Mouse (Mus musculus) left cerebral cortex, postnatal 25 days (tissue): ENCODE measurements around the gene Hist2h2be. TPM values are rescaled to one million over a fixed set of nuclear protein-coding genes. Genes with fewer than 3 reads are reported as not detected.
A peak's percentile ranks its signal among the peaks of the same experiment; 100 is the strongest.
"Not testable (repeated sequence)": the region's sequence is repeated elsewhere in the genome, so short reads cannot be mapped to it uniquely, and the experiment has no call there.

Experiments
- DNase-seq, 2 experiments: peaks; one replicate each; pipeline ENCODE4 v3.0.0; 2022; ENCODE audit warnings: low spot score in 2 of 2, mixed read lengths in 1 of 2
- intact Hi-C: fragments of 180-260 bp; cut with DNase I; formaldehyde crosslinking; loops from one replicate; pipeline ENCODE4 v1.15.1; 2025
- total RNA-seq, 2 experiments: library from RNA; stranded (reverse); gene quantifications; 2 replicates each; pipeline ENCODE4 v1.2.3; 2021

Hist2h2be gene
- 1 to 10 TPM; 5.4 to 5.9 TPM for total RNA-seq

DNA sequence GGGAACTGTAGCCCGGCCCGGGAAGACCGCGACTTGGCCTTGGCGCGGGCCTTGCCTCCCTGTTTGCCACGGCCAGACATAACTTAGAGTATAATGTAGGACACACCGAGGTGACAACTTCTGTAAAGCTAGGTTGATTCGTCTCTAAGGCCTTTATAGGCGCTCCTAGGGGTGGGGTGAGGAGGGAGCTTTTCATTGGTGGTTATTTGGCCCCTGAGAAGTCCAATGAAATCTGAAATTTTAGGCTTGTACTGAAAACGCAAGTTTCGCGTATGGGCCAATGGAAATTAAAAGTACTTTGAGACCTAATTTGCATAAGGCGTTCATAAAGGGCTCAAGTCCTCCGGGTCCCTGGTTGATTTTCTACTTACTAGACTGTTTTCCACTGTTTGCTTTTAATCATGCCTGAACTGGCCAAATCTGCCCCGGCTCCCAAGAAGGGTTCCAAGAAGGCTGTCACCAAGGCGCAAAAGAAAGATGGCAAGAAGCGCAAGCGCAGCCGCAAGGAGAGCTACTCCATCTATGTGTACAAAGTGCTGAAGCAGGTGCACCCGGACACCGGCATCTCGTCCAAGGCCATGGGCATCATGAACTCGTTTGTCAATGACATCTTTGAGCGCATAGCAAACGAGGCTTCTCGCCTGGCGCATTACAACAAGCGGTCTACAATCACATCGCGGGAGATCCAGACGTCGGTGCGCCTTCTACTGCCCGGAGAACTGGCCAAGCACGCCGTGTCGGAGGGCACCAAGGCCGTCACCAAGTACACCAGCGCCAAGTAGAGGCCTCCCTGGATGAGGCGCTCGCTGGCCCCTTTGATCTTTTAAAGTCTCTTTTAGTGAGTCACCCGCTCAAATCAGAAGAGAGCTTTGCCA, at the start of gene Hist2h2be, which contains the start of gene Hist2h2ac:
Hist2h2be (plus strand) TSS at position 355 of the 875 bp plus-strand sequence.
Hist2h2ac (minus strand) TSS at position 116 of the 875 bp plus-strand sequence.
- intact Hi-C loops, result loop anchor here (2.0 kb wide), 1 partner anchor 42 kb away; the partner anchor contains the start of gene Hist2h4
- DNase-seq, result peak; percentile 87 to 96

DNA sequence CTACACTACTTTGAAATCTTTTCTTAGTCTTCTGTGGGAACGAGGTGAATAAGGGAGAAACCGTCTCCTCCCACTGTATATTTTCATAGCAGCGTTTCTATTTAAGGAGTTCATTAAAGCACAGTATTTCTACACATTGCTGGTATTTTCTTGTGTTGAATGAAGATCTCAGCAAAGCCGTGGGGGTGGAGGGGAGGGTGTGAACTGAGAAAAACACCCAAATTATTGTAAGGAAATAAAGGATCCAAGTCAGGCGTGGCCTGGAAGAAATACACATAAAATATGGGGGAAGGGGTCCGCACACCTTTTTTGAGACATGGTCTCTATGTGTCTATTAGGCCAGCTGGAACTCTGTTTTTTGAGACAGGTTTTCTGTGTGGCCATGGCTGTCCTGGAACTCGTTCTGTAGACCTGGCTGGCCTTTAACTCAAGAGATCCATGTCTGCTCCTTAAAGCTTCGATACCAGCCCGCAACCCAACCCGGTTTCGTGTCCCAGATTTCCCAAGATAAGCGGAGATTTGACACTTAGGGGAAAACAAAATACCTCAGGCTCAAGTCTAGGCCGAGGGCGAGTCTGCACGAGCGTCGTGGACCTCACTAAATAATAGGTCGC, 49.2 kb upstream of the Hist2h2be start:
- peak in 1 of 2 experiments; percentile 78 for DNase-seq

DNA sequence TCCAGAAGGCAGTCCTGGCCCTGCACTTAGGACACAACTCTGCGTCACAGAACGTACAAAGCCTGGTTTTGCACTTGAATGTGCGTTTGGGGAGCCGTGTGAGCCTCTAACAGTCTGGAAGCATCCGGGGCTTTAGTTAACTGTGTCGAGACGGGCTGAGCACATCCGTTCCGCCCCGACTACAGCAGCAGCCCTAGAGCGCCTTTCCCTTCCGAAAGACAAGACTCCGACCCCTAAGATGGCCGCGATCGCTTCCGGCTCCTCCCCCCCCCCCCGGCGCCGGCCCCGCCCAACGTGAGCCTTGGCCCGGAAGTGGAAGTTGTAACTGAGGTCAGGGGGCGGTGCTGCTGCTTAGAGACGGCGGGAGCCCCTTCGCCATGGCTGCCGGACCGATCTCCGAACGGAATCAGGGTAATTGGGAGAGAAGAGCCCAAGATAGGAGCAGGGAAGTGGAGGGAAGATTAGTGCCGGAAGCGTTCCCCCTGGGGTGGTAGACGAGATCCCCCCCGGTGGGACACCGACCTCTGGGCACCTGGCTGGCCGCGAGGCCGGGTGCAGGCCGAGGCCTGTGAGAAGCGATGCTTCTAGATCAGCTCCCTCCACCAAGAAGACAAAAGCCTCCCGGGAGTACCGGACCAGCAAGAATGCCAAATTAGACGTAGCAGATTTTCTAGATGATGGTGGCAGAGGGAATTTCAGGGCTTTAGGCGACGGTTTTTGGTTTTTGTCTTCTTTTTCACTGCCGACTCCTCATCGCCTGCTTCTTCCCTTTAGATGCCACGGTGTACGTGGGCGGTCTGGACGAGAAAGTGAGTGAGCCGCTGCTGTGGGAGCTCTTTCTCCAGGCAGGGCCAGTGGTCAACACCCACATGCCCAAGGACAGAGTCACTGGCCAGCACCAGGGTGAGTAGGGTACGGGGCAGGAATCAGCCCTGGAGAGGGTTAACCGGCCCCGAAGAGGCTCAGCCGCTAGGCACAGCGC, 48.4 kb upstream of the Hist2h2be start, which contains the start of gene Sf3b4:
Sf3b4 (plus strand) TSS at position 136 of the 982 bp plus-strand sequence.
- peak; percentile 87 to 91 for DNase-seq
- intact Hi-C loops, result loop anchor here (2.0 kb wide), 1 partner anchor 68 kb away; the partner anchor contains the start of gene Otud7b

More for the DNA sequence above, 49.2 kb upstream of the Hist2h2be start:
- intact Hi-C loops, result loop anchor here (2.0 kb wide), 1 partner anchor 67 kb away; the partner anchor contains the start of gene Otud7b

DNA sequence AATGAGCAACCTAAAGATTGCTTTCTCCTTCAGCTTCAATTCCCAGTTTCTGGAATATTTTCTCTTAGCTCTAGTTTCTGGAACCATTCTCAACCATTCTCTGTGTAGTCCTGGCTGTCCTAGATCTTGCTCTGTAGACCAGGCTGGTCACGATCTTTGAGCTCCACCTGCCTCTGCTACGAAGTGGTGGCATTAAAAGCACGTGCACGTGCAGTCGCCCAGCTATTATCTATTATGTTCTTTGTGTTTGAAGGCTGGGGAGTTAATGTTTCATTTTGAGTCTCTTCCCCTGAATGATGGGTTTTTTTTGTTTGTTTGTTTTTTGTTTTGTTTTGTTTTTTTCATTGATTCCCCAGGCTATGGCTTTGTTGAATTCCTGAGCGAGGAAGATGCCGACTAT, 47.7 kb upstream of the Hist2h2be start:
- DNase-seq, result no peak
- intact Hi-C loops, result loop anchor here (2.0 kb wide), 1 partner anchor 68 kb away; the partner anchor contains the start of gene Otud7b

DNA sequence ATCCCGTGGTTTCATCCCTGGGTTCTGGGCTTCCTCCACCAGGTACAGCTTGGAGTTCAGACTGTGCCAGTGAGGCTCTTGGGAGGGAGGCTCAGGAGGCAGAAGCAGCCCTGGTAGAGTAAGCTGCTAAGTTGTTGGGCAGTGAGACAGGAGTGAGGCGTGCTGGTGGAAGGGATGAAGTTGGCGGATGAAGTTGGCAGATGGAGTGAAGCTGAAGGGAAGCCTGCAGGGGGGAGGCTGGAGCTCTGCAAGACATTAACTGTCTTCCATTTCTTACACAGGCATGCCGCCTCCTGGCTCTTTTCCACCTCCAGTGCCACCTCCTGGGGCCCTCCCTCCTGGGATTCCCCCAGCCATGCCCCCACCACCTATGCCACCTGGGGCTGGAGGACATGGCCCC, 46.9 kb upstream of the Hist2h2be start:
- intact Hi-C loops, DNase-seq: not testable (repeated sequence)

DNA sequence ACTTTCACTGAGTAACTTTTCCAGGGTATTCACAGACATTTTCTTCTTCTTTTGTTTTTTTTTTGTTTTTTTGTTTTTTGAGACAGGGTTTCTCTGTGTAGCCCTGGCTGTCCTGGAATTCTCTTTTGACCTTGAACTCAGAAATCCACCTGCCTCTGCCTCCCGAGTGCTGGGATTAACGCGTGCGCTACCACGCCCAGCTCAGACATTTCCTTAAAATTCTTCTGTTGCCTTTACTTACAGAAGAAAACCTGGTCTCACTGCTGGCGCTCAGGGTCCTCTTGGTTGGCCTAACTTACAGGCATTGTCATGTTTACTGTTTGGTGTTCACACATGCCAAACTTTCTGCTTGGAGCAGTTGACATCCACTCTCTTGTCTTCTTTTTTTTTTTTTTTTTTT, 45.7 kb upstream of the Hist2h2be start:
- DNase-seq, result no peak

DNA sequence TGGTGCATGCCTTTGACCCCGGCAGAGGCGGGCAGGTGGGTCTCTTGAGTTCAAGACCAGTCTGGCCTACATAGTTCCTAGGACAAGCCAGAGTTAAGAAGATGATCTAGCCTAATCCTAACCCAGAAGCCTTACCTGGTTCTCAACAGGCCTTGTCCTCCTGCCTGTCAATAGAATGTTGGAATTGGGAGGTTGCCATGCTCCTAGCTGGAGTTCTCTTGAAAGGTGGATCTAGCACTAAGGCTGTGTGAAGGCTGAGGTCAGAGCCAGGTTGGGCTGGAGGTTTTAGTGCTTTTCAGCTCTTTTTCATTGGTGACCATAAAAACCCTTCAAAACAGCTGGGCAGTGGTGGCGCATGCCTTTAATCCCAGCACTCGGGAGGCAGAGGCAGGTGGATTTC, 42.5 kb upstream of the Hist2h2be start:
- intact Hi-C loops, result no loop called here
- no peak for DNase-seq

More for the DNA sequence above, 45.7 kb upstream of the Hist2h2be start:
- intact Hi-C loops, result no loop called here

DNA sequence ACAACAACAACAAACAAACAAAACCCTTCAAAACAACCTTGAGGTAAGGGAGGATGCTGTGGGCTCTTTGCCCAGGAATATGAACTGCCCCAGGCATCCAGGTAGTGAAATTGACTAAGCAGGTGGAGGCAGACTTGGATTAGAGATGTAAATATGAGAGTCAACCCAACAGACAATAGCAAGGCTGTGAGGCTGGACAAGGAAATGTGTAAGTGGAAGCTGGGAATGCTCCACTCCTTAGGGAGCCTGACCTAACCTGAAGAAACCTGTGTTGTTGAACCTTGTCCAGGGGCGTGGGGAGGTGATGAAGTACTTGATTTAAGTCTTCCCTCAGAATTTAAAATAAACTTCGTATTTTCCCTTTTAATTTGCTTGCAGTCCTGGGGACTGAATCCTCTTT, 42.0 kb upstream of the Hist2h2be start:
- intact Hi-C loops, result no loop called here
- DNase-seq, result no peak

DNA sequence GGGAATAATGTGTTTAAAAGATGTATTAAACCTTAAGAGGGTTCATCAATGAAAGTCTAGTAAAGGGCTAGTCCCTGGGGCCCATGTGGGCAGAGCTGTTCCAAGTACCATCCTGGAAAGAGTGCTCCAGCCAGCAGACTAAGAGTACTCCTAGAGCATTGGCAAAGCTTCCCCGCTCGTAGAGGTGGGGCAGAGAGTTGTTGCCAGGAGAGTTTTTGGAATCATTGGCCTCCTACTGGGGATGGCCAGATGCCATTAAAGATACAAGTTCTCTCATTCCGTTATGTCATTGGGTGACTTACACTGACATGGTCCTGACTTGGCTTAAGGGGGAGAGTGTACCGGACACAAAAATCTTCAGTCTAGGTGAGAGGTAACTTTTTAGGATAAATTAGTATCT, 41.4 kb upstream of the Hist2h2be start:
- DNase-seq, result peak in 1 of 2 experiments; percentile 47
- intact Hi-C loops, result no loop called here

DNA sequence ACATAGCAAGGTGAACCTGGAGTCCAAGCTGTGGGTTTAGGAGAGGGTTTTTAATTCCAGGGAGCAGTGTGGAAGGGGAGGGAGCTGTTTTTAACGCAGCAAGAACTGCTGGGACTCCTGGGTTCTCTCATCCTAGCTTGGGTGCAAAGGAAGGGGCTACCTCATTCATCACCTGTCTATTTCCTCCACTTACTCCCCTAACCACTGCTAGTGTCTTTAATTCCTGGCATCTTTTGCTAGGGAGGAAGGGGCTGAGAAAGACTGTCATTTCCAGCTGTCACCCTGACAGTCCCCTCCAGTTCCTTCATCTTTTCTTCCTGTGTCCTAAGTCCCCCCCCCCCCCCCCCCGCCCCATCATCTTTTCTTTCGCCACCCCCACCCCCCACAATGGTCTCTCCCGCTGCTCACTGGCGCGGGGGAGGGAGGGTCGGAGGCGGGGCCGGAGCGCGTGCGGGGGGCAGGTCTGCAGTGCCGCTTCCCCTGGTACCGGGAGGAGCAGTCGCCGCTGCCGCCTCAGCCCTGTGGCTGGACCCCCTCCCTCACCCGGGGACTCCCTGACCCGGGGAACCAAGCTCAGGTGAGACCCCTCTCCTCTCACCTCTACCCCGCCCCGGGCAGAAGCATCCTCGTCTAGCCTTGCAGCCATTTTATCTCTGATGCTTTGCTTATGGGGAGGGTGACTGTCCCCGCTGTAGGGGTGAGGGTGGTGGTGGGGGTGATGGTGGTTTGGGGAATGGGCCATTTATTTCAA, 40.0 kb upstream of the Hist2h2be start, which contains the start of gene Sv2a:
Sv2a (plus strand) TSS at position 425 of the 751 bp plus-strand sequence.
- intact Hi-C loops, result no loop called here
- DNase-seq, result peak; percentile 73 to 79

DNA sequence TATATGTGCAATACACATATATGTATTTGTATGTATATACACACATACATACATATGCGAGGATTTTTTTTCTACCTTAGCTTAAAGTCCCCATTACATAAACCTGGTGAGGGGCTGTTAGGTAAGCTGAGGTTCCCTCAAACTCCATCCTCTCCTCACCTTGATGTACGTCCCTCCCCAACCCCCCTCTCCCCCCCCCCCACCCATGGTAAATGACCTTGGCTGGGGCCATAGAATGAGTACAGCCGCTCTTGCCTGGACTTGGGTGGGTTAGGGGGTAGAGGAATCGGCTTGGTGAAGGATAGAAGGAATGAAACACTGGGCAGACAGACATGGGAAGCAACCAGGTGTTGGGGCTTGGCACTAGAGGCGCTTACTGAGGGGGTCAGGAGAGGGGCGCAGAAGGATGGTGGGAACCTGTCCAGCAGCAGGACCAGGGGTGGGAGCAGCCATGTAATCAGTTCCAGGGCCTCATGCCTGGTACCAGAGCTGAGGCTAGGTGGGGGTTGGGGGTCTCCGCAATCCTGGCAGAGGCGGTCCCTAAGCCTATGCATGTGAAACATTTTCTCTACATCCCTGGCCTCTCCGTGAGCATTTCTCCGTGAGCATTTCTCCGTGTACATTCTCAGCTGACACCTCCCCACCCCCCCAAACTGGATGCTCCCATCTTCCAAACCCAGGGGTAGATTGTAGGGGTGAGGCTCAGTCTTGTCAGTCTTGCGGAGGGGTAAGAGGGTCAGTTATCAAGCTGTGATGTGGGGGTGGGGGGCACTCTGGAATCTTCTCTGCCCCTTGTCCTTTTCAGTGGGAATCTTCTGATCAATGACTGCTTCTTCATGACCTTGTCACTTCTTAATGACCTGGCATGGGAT, 39.2 kb upstream of the Hist2h2be start:
- intact Hi-C loops, result no loop called here
- peak in 1 of 2 experiments; percentile 69 for DNase-seq

DNA sequence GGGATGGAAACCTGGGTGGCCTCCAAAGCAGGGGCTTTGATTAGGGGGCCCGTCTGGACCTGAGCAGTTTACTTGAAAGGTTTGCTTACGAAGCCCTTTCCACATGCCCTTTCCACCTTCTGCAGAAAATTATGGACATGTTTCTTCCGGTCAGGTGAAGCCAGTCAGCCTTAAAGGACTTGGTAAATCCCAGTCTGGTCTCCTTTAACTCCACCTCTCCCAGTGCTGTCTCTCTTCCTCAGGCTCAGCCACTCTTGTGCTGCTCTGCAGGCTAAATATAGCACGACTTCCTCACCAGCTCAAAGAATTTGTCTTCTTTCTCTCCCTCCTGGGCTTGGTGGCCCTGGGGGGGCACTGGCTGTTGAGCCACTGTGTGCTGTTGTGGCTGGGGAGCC, 38.5 kb upstream of the Hist2h2be start:
- intact Hi-C loops, result no loop called here
- DNase-seq, result peak in 1 of 2 experiments; percentile 81

DNA sequence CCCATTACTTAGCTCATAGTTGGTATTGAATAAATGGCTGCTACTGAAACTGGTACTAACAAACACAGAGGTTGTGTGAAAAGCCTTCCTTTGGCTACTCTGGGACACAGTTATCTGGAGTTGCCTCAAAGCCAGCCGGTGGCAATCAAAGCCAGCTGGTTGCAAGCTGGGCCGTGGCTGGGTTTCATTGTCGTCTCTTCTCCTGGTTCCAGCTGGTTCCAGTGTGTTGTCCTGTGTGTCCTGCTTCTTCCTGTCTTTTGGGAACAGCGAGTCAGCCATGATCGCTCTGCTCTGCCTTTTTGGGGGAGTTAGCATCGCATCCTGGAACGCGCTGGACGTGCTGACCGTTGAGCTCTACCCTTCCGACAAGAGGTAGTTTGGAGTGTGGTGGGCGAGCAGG, 27.9 kb upstream of the Hist2h2be start:
- intact Hi-C loops, result no loop called here

DNA sequence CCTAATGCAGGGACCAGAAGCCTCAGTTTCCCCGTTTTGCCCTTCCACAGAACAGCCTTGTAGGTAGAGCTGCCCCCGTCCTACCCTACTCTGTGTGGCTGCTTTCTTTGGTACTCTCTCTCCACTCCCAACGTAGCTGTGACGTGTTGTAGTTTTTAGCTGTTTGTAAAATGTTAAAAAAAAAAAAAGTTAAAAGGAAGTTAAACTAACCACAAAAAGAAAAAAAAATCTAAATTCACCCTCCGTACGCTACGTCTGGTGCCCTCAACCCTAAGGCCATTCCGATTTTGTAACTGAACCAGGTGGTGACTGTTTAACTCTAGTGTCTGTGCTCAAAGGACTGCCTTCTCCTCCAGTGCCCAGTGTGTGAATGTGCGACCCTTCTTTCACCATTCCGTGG, 26.0 kb upstream of the Hist2h2be start:
- intact Hi-C loops, result no loop called here

More for the DNA sequence above, 27.9 kb upstream of the Hist2h2be start:
- no peak for DNase-seq

DNA sequence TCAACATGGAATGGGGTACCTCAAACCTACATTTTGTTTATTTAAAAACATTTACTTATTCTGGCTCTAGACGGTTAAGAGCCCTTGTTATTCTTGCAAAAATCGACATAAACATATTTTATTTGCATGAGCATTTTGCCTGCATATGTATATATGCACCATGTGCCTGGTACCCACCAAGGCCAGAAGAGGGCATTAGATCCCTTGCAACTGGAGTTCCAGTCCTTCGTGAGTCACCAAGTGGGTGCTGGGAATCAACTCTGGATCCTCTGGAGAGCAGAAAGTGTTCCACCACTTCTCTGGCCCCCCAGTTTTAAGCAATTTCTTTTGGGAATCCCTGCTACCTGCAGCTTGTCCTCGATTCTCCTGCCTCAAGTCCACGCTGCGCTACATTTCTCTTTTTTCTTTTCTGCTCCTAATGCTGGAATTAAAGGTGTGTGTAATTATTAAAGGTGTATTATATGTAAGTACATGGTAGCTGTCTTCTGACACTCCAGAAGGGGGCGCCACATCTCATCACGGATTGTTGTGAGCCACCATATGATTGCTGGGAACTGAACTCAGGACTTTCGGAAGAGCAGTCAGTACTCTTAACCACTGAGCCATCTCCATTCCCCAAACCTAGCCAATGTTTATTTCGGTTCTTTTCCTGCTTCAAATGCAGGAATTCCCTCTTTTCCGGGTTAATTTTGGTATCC, 25.2 kb upstream of the Hist2h2be start:
- no peak for DNase-seq
- intact Hi-C loops, result no loop called here

More for the DNA sequence above, 26.0 kb upstream of the Hist2h2be start:
- DNase-seq, result no peak

DNA sequence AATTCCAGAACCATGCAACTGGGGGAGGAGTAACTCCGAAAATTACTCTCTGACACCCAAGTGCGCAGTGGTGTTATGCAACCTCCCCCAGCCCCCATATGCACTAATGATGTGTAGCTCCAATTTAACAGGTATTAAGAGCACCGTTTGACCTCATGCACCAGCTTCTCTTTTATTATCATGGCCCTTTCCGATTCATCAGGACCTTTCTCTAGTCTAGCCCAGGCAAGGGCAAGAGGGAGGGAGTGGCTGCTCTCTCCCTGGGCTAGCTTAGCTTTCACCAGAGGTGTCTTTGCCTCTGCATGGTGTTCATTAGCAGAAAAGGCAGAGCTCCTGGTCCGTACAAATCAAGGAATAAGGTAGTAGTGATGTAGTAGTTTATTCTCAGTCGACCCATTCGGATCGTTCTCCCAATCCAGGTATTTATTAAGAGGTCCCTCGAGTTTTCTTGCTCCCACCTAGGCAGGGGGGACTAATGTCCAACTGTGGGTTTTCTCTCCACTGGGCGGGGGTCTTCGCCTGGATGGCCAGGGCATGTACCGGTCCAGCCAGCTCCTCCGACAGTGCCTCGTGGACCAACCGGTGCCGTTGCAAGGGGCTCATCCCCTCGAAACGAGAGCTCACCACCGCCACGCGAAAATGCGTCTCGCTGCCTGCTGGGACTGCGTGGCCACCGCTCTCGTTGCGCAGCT, 24.3 kb upstream of the Hist2h2be start:
- intact Hi-C loops, result no loop called here
- DNase-seq, result peak in 1 of 2 experiments; percentile 38
